Mouse (Mus musculus): ENCODE measurements at regions not wholly inside any gene's neighbourhood (a gene's known extent, or its start where the extent isn't known, plus 50 kb on each side); places are given as distances from the start of the nearest gene placed in this dataset.

DNA sequence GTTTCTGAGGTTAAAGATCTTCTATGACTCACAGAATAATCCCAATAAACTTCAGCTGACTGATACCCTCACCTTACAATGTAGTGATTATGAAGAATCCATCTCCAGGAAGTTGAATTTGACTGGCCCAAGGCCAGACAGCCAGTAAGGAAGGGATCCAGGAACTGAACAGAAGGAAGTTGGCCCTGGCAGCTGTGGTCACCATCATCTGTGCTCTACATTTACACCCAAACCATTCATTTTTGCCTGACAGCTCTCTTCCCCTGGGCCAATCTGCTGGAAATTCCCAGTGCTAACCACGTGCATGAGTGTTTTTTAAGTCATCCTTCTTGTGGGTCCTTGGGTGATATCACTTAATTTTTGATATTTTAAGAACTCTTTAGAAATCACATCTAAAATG is 577.4 kb upstream of the Nrp1 start:
- TF ChIP-seq HCFC1 (IDR thresholded peaks at IDR 0.05; ENCODE audit: borderline replicate concordance, insufficient read depth, low read length) (no peak), ZNF384 (IDR thresholded peaks at IDR 0.05; ENCODE audit: low read depth, low read length) (no peak), MAFK (IDR thresholded peaks at IDR 0.05; ENCODE audit: insufficient read depth, low read depth, low read length) (no peak)

All from ES-E14 (cell line).